In genomic region chr9:114385160-114385559, GRCm38 (mm10) we compare ENCODE assay signal across 32 mouse cellular contexts. TPM values are rescaled to one million over a fixed set of nuclear protein-coding genes. Genes with fewer than 3 reads are reported as not detected.
DNase-seq lines count a peak whose midpoint lies in the region; ATAC-seq and TF ChIP-seq lines count a peak whose summit lies in the region.
"Had no signal": no experiment of that assay in that cellular context is flagged by ENCODE, and none has a peak within 500 bp of the region (broad histone marks: within the 10 kb centered on the region; RNA-seq: fewer than 3 reads in every experiment).

No protein-coding gene starts in this region.

- H3K4me2 ChIP-seq in forebrain, embryonic 11.5 days (ENCODE audit: low read depth, low read length, severe bottlenecking), result no peak overlapping the region
- H3K4me2 ChIP-seq in forebrain, embryonic 16.5 days (ENCODE audit: low read length), result no peak overlapping the region
- H3K4me2 ChIP-seq: embryonic facial prominence, embryonic 13.5 days; heart, embryonic 13.5 days; hindbrain, embryonic 14.5 days had no signal

- TF ChIP-seq POLR2A in kidney, adult 2 months (IDR thresholded peaks at IDR 0.05; ENCODE audit: low read depth, low read length), result no peak

- no peaks in the 10 kb centered on the region for H3K9me3 ChIP-seq in forebrain, embryonic 11.5 days (ENCODE audit: control insufficient read depth, low read length)
- H3K9me3 ChIP-seq in forebrain, embryonic 16.5 days (ENCODE audit: control insufficient read depth, low read length), result no peaks in the 10 kb centered on the region
- H3K9me3 ChIP-seq: embryonic facial prominence, embryonic 10.5 days; embryonic facial prominence, embryonic 13.5 days; forebrain, embryonic 10.5 days; heart, embryonic 10.5 days; heart, embryonic 13.5 days had no signal

- H3K4me3 ChIP-seq in forebrain, embryonic 11.5 days (ENCODE audit: low read depth, low read length), result no peak overlapping the region
- no peak overlapping the region for H3K4me3 ChIP-seq in forebrain, embryonic 16.5 days (replicated peaks; ENCODE audit: low read length)
- no peak overlapping the region for H3K4me3 ChIP-seq in kidney, adult 2 months (ENCODE audit: insufficient read depth, low read depth, low read length)
- H3K4me3 ChIP-seq: embryonic facial prominence, embryonic 10.5 days; embryonic facial prominence, embryonic 13.5 days; erythroblast, embryonic 14.5 days; forebrain, embryonic 10.5 days; heart, adult 2 months; heart, embryonic 10.5 days; heart, embryonic 13.5 days had no signal

- ATAC-seq in forebrain, embryonic 11.5 days (replicated peaks; ENCODE audit: low FRiP score), result no peak
- no peak for ATAC-seq in forebrain, embryonic 16.5 days
- ATAC-seq: forebrain, embryonic 14.5 days; hindbrain, postnatal 0 days had no signal

- H3K4me1 ChIP-seq in forebrain, embryonic 11.5 days (replicated peaks; ENCODE audit: control insufficient read depth, insufficient read depth, low read length), result no peaks in the 10 kb centered on the region
- no peaks in the 10 kb centered on the region for H3K4me1 ChIP-seq in forebrain, embryonic 16.5 days (replicated peaks; ENCODE audit: control insufficient read depth, insufficient read depth, low read length)
- peaks cover 6% of the 10 kb centered on the region; the same call in 1 of the 2 replicates for H3K4me1 ChIP-seq in kidney, adult 2 months (ENCODE audit: control insufficient read depth, insufficient read depth, low read length)

- H3K9ac ChIP-seq in forebrain, embryonic 11.5 days (ENCODE audit: low read length), result no peak overlapping the region
- H3K9ac ChIP-seq in forebrain, embryonic 16.5 days (replicated peaks; ENCODE audit: low read depth, low read length), result no peak overlapping the region
- H3K9ac ChIP-seq: embryonic facial prominence, embryonic 13.5 days; heart, embryonic 13.5 days; hindbrain, embryonic 14.5 days had no signal

- no peaks in the 10 kb centered on the region for H3K36me3 ChIP-seq in forebrain, embryonic 11.5 days (ENCODE audit: control insufficient read depth, insufficient read depth, low read length)
- H3K36me3 ChIP-seq in forebrain, embryonic 16.5 days (ENCODE audit: control insufficient read depth, insufficient read depth), result no peaks in the 10 kb centered on the region
- H3K36me3 ChIP-seq in kidney, adult 2 months (ENCODE audit: control insufficient read depth, insufficient read depth, low read length), result no peaks in the 10 kb centered on the region; the same call in 1 of the 2 replicates

- H3K27me3 ChIP-seq in forebrain, embryonic 11.5 days (ENCODE audit: control insufficient read depth, insufficient read depth, low read length), result no peaks in the 10 kb centered on the region
- H3K27me3 ChIP-seq in forebrain, embryonic 16.5 days (replicated peaks; ENCODE audit: control insufficient read depth, insufficient read depth, low read length), result no peaks in the 10 kb centered on the region
- H3K27me3 ChIP-seq in kidney, adult 2 months (replicated peaks; ENCODE audit: control insufficient read depth, insufficient read depth, low read length), result no peaks in the 10 kb centered on the region
- H3K27me3 ChIP-seq: embryonic facial prominence, embryonic 13.5 days; heart, embryonic 13.5 days had no signal

- no peak overlapping the region for H3K27ac ChIP-seq in forebrain, embryonic 11.5 days (ENCODE audit: low read depth, low read length)
- no peak overlapping the region for H3K27ac ChIP-seq in forebrain, embryonic 16.5 days (ENCODE audit: low read length)
- H3K27ac ChIP-seq in kidney, adult 2 months (ENCODE audit: insufficient read depth, low read depth, low read length), result peak overlapping the region; percentile 13; the same call in 1 of the 2 replicates
- H3K27ac ChIP-seq: embryonic facial prominence, embryonic 10.5 days; embryonic facial prominence, embryonic 13.5 days; forebrain, embryonic 10.5 days; heart, adult 2 months; heart, embryonic 10.5 days; heart, embryonic 13.5 days; hindbrain, embryonic 14.5 days; hindbrain, postnatal 0 days had no signal

- 97% methylated on average over 10 of the region's 10 CpGs for WGBS in forebrain, embryonic 11.5 days
- WGBS in forebrain, embryonic 16.5 days, result 98% methylated on average over 10 of the region's 10 CpGs
- WGBS in kidney, adult 2 months, result 81% methylated on average over 10 of the region's 10 CpGs

- no peak for TF ChIP-seq CTCF in kidney, adult 2 months (conservative IDR thresholded peaks at IDR 0.05; ENCODE audit: insufficient read depth, insufficient read length, low read depth, low read length)

- peak; percentile 44 for DNase-seq in forebrain, embryonic 11.5 days (ENCODE audit: low spot score)
- peak; percentile 81 for DNase-seq in kidney, adult 2 months
- DNase-seq in kidney, adult 18-20 months, result no peak
- DNase-seq in kidney, postnatal 14 days, result peak; percentile 31
- DNase-seq in kidney, postnatal 10 days, result no peak
- peak; percentile 55 to 66 for DNase-seq in kidney, postnatal 36 days
- no peak for DNase-seq in c-Kit-positive CD71-positive TER-119-positive erythroid progenitor cells, embryonic 14.5 days (ENCODE audit: low spot score)
- DNase-seq: adrenal gland, adult 2 months; adrenal gland, postnatal 14 days; cerebellum, adult 11-12 months; cerebellum, adult 8-10 months; cerebellum, postnatal 10 days; cerebellum, postnatal 36 days; embryo, embryonic 11 days; gastrocnemius, postnatal 10 days; gastrocnemius, postnatal 36 days; heart, adult 2 months; heart, postnatal 14 days; heart, postnatal 4 days had no signal

RNA-seq across cellular contexts. Expression of gene Crtap, which starts 5.3 kb away (rescaled TPM):
- polyA plus RNA-seq in forebrain, embryonic 11.5 days (2014; fragmentation: Nextera tagmentation; extraction: Ambion mirVana), result 35.6 and 44.4 TPM in 2 replicates
- 19.9 and 22.8 TPM in 2 replicates for polyA plus RNA-seq in forebrain, embryonic 16.5 days (2015; fragmentation: Nextera tagmentation; extraction: Ambion mirVana)
- polyA plus RNA-seq in kidney, adult 2 months (2012; rRNA removed), result 86.3 and 98.7 TPM in 2 replicates

RNA-seq across cellular contexts. Expression of gene Glb1, which starts 15.7 kb away (rescaled TPM):
- 20.3 and 21.6 TPM in 2 replicates for polyA plus RNA-seq in forebrain, embryonic 11.5 days (2014; fragmentation: Nextera tagmentation; extraction: Ambion mirVana)
- polyA plus RNA-seq in forebrain, embryonic 16.5 days (2015; fragmentation: Nextera tagmentation; extraction: Ambion mirVana), result 23.3 and 23.4 TPM in 2 replicates
- polyA plus RNA-seq in kidney, adult 2 months (2012; rRNA removed), result 144 and 165 TPM in 2 replicates

RNA-seq across cellular contexts. Expression of gene Tmppe, which starts 15.7 kb away (rescaled TPM):
- polyA plus RNA-seq in forebrain, embryonic 11.5 days (2014; fragmentation: Nextera tagmentation; extraction: Ambion mirVana), result 5.3 and 6.4 TPM in 2 replicates
- 7.0 and 9.2 TPM in 2 replicates for polyA plus RNA-seq in forebrain, embryonic 16.5 days (2015; fragmentation: Nextera tagmentation; extraction: Ambion mirVana)
- polyA plus RNA-seq in kidney, adult 2 months (2012; rRNA removed), result 11.4 and 15.7 TPM in 2 replicates

RNA-seq across cellular contexts. Expression of gene Bcl2a1c, which starts 55.2 kb away (rescaled TPM):
- not detected in 2 replicates for polyA plus RNA-seq in forebrain, embryonic 11.5 days (2014; fragmentation: Nextera tagmentation; extraction: Ambion mirVana)
- not detected in 2 replicates for polyA plus RNA-seq in forebrain, embryonic 16.5 days (2015; fragmentation: Nextera tagmentation; extraction: Ambion mirVana)
- polyA plus RNA-seq in kidney, adult 2 months (2012; rRNA removed), result not detected in 2 replicates
- polyA plus RNA-seq: adrenal gland, adult 2 months; cortical plate, adult 2 months; embryonic facial prominence, embryonic 10.5 days; embryonic facial prominence, embryonic 13.5 days; erythroblast, embryonic 14.5 days; forebrain, embryonic 10.5 days; forebrain, embryonic 14.5 days; heart, adult 2 months; heart, embryonic 10.5 days; heart, embryonic 13.5 days; heart, embryonic 16.5 days; hindbrain, embryonic 11.5 days; hindbrain, embryonic 14.5 days; hindbrain, postnatal 0 days had no signal

Comparison
In these comparisons a context has a peak if more than half of its experiments do, and no peak if none do; other contexts are left out.
1. DNase-seq: peak in forebrain, embryonic 11.5 days (single experiment), kidney, adult 2 months (single experiment), kidney, postnatal 14 days (single experiment) and kidney, postnatal 36 days (2 of 2); none in kidney, adult 18-20 months (single experiment), kidney, postnatal 10 days (single experiment) and c-Kit-positive CD71-positive TER-119-positive erythroid progenitor cells, embryonic 14.5 days (single experiment).